Mouse (Mus musculus) heart, embryonic 16.5 days (tissue): Measurements from ENCODE around the gene Kcnip1. TPM values are rescaled to one million over a fixed set of nuclear protein-coding genes. Genes with fewer than 3 reads are reported as not detected.

Source experiments
- ATAC-seq: fragments of 200-750 bp; cut with Nextera tagmentation; replicated peaks from 2 replicates; pipeline ENCODE4 v1.8.0; 2017; ENCODE audit warnings: moderate number of reproducible peaks; ENCODE audit not compliant: insufficient read depth, low FRiP score; ENCODE audit errors: extremely low read depth
- H3K27ac ChIP-seq: fragments of 300-500 bp; sonication (generic); 2 replicates; pipeline ENCODE4 v1.5.1; 2014; ENCODE audit warnings: mild to moderate bottlenecking, low read length, control low read depth, moderate library complexity
- H3K27me3 ChIP-seq: fragments of 300-500 bp; sonication (generic); 2 replicates; pipeline ENCODE4 v1.6.1; 2014; ENCODE audit warnings: low read length, mixed read lengths; ENCODE audit not compliant: control insufficient read depth, insufficient read depth
- H3K36me3 ChIP-seq: fragments of 300-500 bp; sonication (generic); 2 replicates; pipeline ENCODE4 v1.6.1; 2014; ENCODE audit not compliant: control insufficient read depth, insufficient read depth
- H3K4me1 ChIP-seq: fragments of 300-500 bp; sonication (generic); 2 replicates; pipeline ENCODE4 v1.6.1; 2014; ENCODE audit warnings: low read length, mixed read lengths; ENCODE audit not compliant: control insufficient read depth, insufficient read depth
- H3K4me2 ChIP-seq: fragments of 300-500 bp; sonication (generic); 2 replicates; pipeline ENCODE4 v1.6.1; 2014; ENCODE audit warnings: low read depth, mild to moderate bottlenecking, control low read depth, low read length
- H3K4me3 ChIP-seq: fragments of 300-500 bp; sonication (generic); 2 replicates; pipeline ENCODE4 v1.5.1; 2014; ENCODE audit warnings: mild to moderate bottlenecking, control low read depth, low read length
- H3K9ac ChIP-seq: fragments of 300-500 bp; sonication (generic); 2 replicates; pipeline ENCODE4 v1.6.1; 2014; ENCODE audit warnings: low read length, control low read depth
- H3K9me3 ChIP-seq: fragments of 300-500 bp; sonication (generic); replicated peaks from 2 replicates; pipeline ENCODE4 v1.6.1; 2016; ENCODE audit warnings: low read length; ENCODE audit not compliant: control insufficient read depth
- WGBS: fragments of 180-500 bp; shearing (Covaris S2); extraction: QIAGEN DNeasy Blood & Tissue Kit; methylation state at CpG from one replicate; pipeline ENCODE4 v1.1.7; 2014; 5-methylcytosine and 5-hydroxymethylcytosine counted together
- polyA plus RNA-seq: library from polyadenylated mRNA; unstranded; fragments of >200 nt; fragmentation: Nextera tagmentation; extraction: Ambion mirVana; gene quantifications from 2 replicates; pipeline ENCODE4 v1.2.1, GENCODE M21; 2015

Gene Kcnip1
- polyA plus RNA-seq, 1 experiment from 2014 or later = 0.20 TPM

GRCm38 (mm10) chr11:33660016-33660913, 332.7 kb downstream of the Kcnip1 start:
- Histone ChIP-seq H3K4me1 (no peaks in the 10 kb centered on the region), H3K4me2 (no peak overlapping the region), H3K36me3 (no peaks in the 10 kb centered on the region), H3K27me3 (no peaks in the 10 kb centered on the region), H3K27ac (no peak overlapping the region), H3K9me3 (no peaks in the 10 kb centered on the region), H3K9ac (no peak overlapping the region), H3K4me3 (no peak overlapping the region)
- 58% methylated on average over 13 of the region's 13 CpGs for WGBS
- no peak for ATAC-seq

- no peak for ATAC-seq
These were observed 336.9 kb downstream of the Kcnip1 start for GRCm38 (mm10) chr11:33655861-33656593.

GRCm38 (mm10) chr11:33655221-33655620, 337.7 kb downstream of the Kcnip1 start:
- no peak for ATAC-seq
- H3K4me1 ChIP-seq = no peaks in the 10 kb centered on the region
- WGBS = 60% methylated on average over 3 of the region's 3 CpGs
- no peak overlapping the region for H3K4me3 ChIP-seq
- H3K4me2 ChIP-seq = no peak overlapping the region
- no peaks in the 10 kb centered on the region for H3K36me3 ChIP-seq
- H3K27ac ChIP-seq = no peak overlapping the region
- H3K27me3 ChIP-seq = no peaks in the 10 kb centered on the region
- H3K9me3 ChIP-seq = no peaks in the 10 kb centered on the region
- H3K9ac ChIP-seq = no peak overlapping the region

More at GRCm38 (mm10) chr11:33655861-33656593, 336.9 kb downstream of the Kcnip1 start:
- WGBS = 63% methylated on average over 7 of the region's 7 CpGs
- no peaks in the 10 kb centered on the region for H3K9me3 ChIP-seq
- no peaks in the 10 kb centered on the region for H3K36me3 ChIP-seq
- no peak overlapping the region for H3K9ac ChIP-seq
- no peak overlapping the region for H3K27ac ChIP-seq
- H3K4me2 ChIP-seq = no peak overlapping the region
- no peaks in the 10 kb centered on the region for H3K27me3 ChIP-seq
- no peak overlapping the region for H3K4me3 ChIP-seq
- H3K4me1 ChIP-seq = no peaks in the 10 kb centered on the region

GRCm38 (mm10) chr11:33654485-33654884, 338.5 kb downstream of the Kcnip1 start:
- Histone ChIP-seq H3K36me3 (no peaks in the 10 kb centered on the region), H3K4me1 (no peaks in the 10 kb centered on the region), H3K27me3 (no peaks in the 10 kb centered on the region), H3K9me3 (no peaks in the 10 kb centered on the region), H3K4me3 (no peak overlapping the region), H3K4me2 (no peak overlapping the region), H3K27ac (no peak overlapping the region), H3K9ac (no peak overlapping the region)
- ATAC-seq = no peak
- WGBS = 78% methylated on average over 2 of the region's 2 CpGs

- Histone ChIP-seq H3K27ac (no peak overlapping the region), H3K27me3 (no peaks in the 10 kb centered on the region), H3K4me3 (no peak overlapping the region), H3K9me3 (no peaks in the 10 kb centered on the region), H3K4me2 (no peak overlapping the region), H3K4me1 (no peaks in the 10 kb centered on the region), H3K9ac (no peak overlapping the region), H3K36me3 (no peaks in the 10 kb centered on the region)
- no peak for ATAC-seq
- WGBS = 60% methylated on average over 2 of the region's 2 CpGs
These were observed 343.6 kb downstream of the Kcnip1 start for GRCm38 (mm10) chr11:33649358-33649757.

DNA sequence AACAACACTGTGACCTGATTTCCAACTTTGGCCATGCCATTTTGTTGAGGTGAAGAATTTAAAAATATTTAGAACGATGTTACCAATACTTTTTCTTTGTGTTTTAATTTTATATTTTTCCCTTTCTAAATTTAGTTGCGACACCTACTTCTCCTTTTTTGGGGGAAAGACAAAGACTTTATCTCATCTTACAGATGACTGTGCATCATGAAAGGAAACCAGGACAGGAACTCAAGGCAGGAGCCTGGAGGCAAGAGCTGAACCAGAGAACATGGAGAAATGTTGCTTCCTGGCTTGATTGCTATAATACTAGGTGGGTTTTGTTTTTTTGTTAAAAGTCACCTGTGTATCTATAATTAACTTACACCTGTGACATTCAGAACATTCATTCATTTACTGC, 355.8 kb downstream of the Kcnip1 start:
- no peak overlapping the region for H3K27ac ChIP-seq
- 81% methylated on average over 2 of the region's 2 CpGs for WGBS
- H3K36me3 ChIP-seq = no peaks in the 10 kb centered on the region
- H3K27me3 ChIP-seq = no peaks in the 10 kb centered on the region
- no peak for ATAC-seq
- no peak overlapping the region for H3K9ac ChIP-seq
- no peak overlapping the region for H3K4me3 ChIP-seq
- no peak overlapping the region for H3K4me2 ChIP-seq
- no peaks in the 10 kb centered on the region for H3K4me1 ChIP-seq
- no peaks in the 10 kb centered on the region for H3K9me3 ChIP-seq

GRCm38 (mm10) chr11:33627136-33627742, 365.7 kb downstream of the Kcnip1 start:
- Histone ChIP-seq H3K27me3 (no peaks in the 10 kb centered on the region), H3K27ac (no peak overlapping the region), H3K9ac (no peak overlapping the region), H3K4me3 (no peak overlapping the region), H3K4me2 (no peak overlapping the region), H3K4me1 (no peaks in the 10 kb centered on the region), H3K9me3 (no peaks in the 10 kb centered on the region), H3K36me3 (no peaks in the 10 kb centered on the region)
- no peak for ATAC-seq
- WGBS = 79% methylated on average over 4 of the region's 4 CpGs

DNA sequence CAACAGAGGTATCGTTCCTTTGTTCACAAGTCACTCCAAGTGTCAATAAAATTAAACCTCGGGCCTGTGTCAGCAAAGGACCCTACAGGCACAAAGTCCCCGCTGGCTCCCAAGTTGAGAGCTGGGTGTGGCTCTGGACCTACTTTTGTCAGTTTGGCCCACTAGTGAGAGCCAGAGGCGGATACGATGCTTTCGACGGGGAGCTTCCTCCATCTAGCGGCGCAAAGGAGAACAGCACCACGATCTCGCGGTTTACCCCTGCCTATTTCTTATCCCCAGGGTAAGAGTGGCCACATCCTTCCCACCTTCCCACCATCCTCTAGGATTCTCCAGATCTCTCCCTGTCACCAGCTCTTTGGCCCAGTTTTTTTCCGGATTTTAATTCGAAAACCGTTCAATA, 378.7 kb downstream of the Kcnip1 start:
- H3K4me2 ChIP-seq = no peak overlapping the region
- H3K4me1 ChIP-seq = no peaks in the 10 kb centered on the region
- no peaks in the 10 kb centered on the region for H3K36me3 ChIP-seq
- H3K9me3 ChIP-seq = no peaks in the 10 kb centered on the region
- no peaks in the 10 kb centered on the region; the same call in 1 of the 2 replicates for H3K27me3 ChIP-seq
- H3K27ac ChIP-seq = no peak overlapping the region
- ATAC-seq = no peak
- no peak overlapping the region for H3K9ac ChIP-seq
- 7% methylated on average over 15 of the region's 15 CpGs for WGBS
- no peak overlapping the region for H3K4me3 ChIP-seq

GRCm38 (mm10) chr11:33607784-33608183, 385.2 kb downstream of the Kcnip1 start:
- no peaks in the 10 kb centered on the region for H3K4me1 ChIP-seq
- H3K27me3 ChIP-seq = no peaks in the 10 kb centered on the region
- no peak overlapping the region for H3K27ac ChIP-seq
- no peak overlapping the region for H3K4me3 ChIP-seq
- ATAC-seq = no peak
- no peak overlapping the region for H3K4me2 ChIP-seq
- WGBS = 17% methylated on average over 3 of the region's 3 CpGs
- H3K9ac ChIP-seq = no peak overlapping the region
- no peaks in the 10 kb centered on the region for H3K9me3 ChIP-seq
- H3K36me3 ChIP-seq = no peaks in the 10 kb centered on the region
